Mouse (Mus musculus) brain, embryonic 14.5 days (tissue): Measurements from ENCODE around the gene Zfp607b.

ENCODE experiments used
- CTCF ChIP-seq: fragments of 200-500 bp; IDR thresholded peaks from 2 replicates; pipeline ENCODE4 v1.5.1; 2012; ENCODE audit warnings: inconsistent platforms, mild to moderate bottlenecking, moderate library complexity, borderline replicate concordance; ENCODE audit not compliant: insufficient read depth, insufficient read length; ENCODE audit errors: extremely low read depth
- POLR2A ChIP-seq: fragments of 200-500 bp; IDR thresholded peaks from 2 replicates; pipeline ENCODE4 v1.6.1; 2012; ENCODE audit warnings: mild to moderate bottlenecking, inconsistent platforms, borderline replicate concordance; ENCODE audit not compliant: poor library complexity, insufficient read depth, insufficient read length, severe bottlenecking; ENCODE audit errors: extremely low read depth

DNA sequence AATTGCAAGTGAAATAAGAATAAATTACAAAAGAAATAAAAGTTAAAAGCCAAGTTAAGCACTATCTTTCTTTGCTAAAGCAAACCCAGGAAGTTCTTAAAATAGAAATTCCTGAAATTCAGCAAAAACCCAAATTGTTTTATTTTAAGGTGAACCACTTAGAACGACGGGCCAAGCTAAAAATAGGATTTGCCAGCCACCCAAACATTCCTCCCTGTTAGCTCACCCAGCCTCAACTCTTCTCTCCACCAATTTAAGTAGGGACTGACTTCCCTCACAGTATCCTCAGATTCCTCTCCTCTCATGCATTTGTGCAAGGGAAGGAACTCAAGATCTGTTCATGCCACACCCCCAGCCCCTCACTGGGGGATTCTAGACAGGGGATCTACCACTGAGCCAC lies 5.9 kb upstream of the Zfp607b start:
- TF ChIP-seq CTCF (no peak), POLR2A (no peak)
